Mouse (Mus musculus) 416B (cell line): Measurements from ENCODE around the gene Mettl1.
A peak's percentile ranks its signal among the peaks of the same experiment; 100 is the strongest.
"Not testable (repeated sequence)": the region's sequence is repeated elsewhere in the genome, so short reads cannot be mapped to it uniquely, and the experiment has no call there.

ENCODE experiments used
- DNase-seq: peaks from one replicate; pipeline ENCODE4 v3.0.0; 2011; ENCODE audit warnings: low read depth

Gene Mettl1

DNA sequence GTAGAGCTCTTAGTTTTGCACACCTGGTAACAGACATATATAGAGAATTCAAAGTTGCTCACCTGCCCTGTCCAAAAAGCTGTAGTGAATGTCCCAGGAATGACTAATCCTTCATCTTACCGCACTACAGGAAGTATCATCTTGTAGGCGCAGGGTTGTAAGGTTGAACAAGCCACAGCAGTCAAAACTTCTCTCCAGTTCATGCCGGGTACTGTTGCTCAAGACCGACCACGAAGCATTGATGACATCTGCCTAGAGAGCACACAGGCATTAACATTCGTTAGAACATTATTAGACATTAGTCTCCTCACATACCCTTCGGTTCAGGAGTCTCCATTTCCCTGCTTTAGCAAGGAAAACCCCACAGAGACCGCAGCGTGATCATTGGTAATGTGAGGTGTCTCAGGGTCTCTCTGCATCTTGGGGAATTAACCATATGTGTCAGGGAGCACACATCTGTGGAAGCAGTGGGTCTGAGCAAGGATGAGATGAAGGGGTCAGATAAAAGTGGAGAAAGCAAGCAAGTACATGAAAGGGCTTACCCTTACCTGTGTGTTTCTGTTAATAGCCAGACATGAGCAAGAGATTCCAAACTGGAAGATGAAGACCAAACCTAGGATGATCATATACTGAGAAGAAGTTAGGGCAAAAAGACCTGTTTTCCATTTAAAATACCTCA lies 27.3 kb downstream of the Mettl1 start:
- DNase-seq = peak; percentile 88

DNA sequence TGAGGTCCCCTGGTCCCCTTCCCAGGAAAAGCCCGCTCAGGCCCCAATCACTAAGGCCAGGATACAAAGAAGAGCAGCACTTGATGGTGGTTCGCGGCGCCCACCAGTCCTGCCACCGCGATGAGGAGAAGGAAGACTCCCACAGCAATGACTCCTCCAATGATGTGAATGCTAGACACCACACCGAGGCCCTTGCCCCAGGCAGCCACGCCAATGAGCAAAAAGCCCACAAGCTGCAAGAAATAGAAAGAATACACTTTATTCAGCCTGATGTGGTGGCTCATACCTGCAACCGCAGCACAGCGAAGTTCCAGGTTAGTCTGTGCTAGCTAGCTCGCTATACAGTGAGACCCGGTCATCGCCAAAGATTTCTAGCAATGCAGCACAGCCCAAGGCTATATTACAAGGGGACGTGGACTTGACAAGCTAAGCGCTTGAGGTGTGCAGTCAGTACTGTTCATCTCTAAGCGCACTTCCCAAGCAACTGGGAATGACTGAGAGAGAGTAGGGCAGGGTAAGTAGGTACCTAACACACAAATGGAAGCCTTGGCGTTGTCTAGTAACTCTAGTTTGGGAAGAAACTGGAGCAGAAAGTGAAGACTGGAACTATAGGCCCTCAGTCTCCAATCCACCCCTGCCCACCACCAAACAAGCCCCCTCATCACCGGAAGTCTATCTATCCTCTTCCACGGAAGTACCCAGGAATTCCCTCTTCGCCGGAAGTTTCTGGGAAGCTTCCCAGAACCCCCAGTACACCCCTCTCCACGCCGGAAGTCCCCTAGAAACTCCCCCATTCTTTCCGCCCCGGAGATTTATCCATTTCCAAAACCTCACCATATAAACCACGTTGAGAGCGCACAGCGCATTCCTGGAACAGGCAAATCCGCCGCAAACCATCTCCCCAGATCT lies 28.3 kb downstream of the Mettl1 start:
- peak; percentile 50 for DNase-seq

DNA sequence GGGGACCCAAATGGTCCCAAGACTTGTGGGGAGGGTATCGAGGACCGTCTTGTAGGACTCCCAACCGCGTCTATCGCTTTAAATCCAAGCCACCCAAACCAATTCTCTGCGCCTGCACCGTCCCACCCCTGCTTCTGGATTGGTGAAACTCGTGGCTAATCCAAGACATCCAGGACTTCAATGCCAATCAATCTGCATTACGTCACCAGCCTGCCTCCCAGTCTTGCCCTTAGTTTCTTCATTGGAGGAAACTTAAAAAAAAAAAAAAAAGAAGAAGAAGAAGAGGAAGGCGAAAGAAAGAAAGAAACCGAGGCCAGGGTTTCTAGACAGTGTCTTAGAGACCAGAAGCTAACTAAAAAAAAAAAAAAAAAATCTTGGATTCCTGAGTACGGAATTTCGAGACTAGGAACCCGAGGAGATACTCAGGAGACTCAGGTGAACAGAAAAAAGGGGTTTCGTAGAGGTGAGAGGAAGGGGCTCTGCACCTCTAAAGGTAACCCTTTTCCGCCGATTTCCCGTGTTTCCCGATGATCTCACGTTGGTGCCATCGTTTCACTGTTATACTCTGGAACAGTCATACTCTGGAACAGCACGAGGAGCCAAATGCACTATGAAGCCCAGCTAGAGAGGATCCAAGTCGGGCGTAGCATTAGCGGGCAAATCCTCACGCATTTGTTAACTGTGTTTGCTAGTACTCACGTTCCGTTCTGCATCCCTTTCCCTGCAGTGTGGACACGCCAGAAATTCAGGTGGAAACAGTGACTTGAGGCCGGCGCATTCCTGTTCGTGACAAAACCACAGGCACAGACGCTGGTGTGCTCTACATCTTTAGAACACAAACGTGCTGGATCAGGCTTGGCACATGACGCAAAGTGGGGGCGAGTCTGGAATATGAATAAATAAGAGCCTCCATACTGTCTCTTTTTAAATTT lies 29.2 kb downstream of the Mettl1 start, which contains the start of gene Tspan31:
TSS of gene Tspan31 (minus strand) at position 75 of the 932 bp plus-strand sequence.
- peak; percentile 99 for DNase-seq

DNA sequence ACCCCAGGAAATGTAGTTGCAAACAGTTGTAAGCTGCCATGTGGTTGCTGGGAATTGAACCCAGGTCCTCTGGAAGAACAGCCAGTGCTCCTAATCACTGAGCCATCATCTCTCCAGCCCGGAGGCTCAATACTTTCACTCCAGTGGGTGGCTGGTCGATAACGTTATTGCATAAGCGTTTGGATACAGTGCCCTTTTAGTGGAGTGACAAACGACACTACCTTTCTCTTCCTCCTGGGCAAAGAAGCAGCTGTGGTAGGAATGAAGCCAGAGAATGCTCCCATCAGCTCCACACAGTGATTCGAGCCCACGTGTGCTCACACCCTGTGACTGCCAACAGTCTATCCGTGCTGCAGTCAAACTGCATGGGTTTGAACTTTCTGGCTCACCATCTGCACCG lies 30.0 kb downstream of the Mettl1 start:
- no peak for DNase-seq

DNA sequence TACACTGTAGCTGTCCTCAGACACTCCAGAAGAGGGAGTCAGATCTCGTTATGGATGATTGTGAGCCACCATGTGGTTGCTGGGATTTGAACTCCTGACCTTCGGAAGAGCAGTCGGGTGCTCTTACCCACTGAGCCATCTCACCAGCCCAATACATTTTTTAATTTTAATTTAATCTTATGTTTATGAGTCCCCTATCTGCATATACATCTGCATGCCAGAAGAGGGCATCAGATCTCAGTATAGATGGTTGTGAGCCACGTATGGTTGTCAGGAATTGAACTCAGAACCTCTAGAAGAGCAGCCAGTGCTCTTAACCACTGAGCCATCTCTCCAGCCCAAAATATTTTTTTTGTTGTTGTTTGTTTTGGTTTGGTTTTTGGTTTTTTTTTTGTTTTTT lies 31.1 kb downstream of the Mettl1 start:
- DNase-seq = peak; percentile 58

DNA sequence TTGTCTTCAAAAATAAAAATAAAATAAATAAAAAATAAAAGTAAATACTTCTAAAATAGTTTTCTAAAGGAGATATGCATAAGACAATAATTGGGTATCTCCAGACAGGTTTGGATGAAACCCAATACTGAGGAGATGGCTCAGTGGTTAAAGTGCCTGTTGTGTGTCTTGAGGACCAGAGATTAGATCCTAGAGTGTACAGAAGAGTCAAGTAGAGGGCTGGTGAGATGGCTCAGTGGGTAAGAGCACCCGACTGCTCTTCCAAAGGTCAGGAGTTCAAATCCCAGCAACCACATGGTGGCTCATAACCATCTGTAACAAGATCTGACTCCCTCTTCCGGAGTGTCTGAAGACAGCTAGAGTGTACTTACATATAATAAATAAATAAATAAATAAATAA lies 31.8 kb downstream of the Mettl1 start:
- DNase-seq = not testable (repeated sequence)

DNA sequence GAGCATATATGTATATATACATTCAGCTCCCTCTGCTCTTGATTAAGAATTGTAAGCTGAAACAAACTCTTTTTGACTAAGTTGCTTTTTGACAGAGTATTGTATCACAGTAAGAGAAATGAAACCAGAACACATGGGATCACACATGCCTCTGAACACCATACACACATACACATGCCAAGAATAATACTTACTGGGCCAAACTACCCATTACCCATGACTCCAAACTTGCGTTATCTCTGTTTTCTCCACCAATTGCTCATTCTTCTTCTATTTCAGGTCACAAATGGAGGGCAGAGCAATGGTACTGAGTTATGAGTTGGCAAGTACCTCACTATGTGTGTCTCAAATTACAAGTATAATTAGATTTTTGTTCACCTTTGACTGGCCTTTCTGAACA lies 32.8 kb downstream of the Mettl1 start:
- no peak for DNase-seq

DNA sequence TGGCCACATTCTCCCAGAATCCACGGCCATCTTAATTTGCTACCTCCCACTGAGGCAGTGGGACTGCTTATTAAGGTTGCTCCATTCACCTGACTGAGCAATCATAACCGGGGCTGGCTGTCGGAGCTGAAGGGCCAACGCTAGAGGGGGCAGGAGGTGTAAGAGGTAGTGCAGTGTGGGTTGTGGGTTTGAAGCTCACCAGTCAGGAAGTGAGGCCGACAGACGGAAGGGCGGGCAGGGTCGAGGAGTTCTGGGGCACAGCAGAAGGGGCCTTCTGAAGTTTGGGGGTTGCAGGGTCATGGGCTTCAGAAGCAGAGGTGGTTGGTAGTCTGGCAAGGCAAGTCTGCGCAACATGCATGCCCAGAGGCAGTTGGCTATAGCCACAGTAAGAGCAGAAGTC lies 33.9 kb downstream of the Mettl1 start, which contains the start of gene Agap2:
TSS of gene Agap2 (plus strand) at position 205 of the 400 bp plus-strand sequence.
- DNase-seq = peak; percentile 92

DNA sequence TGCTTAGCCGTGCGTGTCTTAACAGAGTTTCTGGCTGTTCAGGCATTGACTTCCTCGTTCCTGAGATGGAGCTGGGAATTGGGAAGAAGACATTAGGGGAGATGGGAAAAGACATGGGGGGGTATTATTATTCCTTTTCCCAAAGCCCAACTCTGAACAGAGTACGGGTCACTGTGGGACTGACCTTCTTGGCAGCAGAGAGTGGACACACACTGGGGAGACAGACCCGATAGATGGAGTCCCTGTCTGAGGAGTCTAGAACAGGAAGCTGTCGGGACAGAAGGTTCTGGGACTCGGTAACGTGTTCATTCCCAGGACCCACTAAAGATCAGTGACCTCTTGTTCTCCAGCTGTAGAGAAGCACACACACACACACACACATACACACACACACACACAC lies 34.4 kb downstream of the Mettl1 start:
- DNase-seq = no peak

DNA sequence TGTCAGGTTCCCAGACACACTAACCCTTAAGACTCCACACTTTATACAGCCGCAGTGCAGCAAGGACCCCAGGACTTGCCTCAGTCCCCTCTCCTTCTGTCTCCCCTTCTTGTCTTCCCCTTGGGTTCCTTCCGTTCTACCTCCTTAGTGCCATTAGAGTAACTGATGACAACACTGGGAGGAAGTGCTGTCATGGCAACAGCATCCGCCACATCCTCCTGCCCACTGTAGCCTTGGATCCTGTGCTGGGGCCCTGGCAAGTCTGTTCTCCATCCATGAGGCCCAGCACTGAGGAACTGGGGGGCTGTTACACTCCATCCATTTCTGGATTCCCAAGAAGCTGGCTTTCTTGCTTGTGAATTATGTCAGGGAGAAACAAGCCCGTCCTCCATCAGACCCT lies 34.9 kb downstream of the Mettl1 start:
- peak; percentile 85 for DNase-seq

DNA sequence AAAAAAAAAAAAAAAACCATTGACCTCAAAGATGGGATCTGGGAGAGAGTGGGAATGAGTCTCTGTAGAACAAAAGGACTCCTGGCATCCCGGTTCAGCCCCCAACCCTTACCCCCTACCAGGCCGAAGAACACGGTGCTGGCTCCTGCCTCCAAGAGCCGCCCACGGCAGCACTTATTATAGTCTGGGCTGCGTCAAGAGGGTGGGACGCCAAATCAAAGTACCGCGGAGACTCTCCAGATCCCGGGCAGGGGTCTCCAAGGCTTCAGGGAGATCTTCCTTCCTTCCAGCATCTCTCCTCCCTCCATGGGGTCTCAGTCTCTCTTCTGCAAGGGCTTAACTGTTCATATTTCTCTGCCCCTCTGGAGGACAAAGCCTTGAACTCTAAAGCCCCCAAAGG lies 36.3 kb downstream of the Mettl1 start:
- no peak for DNase-seq

DNA sequence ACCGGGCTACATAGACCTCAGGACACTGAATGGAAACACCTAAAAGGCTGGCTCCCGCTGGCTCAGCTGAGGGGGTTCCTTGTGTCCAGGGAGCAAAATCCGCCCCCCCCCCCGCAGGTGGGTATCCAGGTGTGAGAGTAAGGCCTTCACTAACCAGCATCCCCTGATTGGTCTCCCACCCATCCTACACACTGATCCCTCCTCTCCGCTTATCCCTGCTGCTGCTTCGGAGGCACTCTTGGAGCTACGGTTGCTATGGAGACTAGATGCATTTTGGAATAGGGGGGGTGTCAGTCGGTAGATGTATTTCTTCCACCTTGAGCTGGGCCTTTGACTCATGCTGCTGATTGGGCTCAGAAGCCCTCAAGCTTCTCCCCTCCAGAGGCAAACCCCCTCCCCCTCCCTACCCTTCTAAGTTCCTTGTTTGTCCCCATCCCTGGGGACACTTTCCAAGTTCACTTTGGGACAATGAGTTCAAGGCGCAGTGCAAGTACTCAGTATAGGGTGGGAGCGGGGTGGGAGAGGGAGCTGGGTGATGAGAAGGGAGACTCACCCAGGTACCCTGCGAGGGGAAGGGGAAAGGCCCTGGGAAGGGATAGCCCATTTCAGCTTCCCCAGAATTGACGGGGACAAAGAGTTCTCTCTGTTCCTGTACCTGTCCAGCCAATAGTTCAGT lies 36.9 kb downstream of the Mettl1 start:
- no peak for DNase-seq

DNA sequence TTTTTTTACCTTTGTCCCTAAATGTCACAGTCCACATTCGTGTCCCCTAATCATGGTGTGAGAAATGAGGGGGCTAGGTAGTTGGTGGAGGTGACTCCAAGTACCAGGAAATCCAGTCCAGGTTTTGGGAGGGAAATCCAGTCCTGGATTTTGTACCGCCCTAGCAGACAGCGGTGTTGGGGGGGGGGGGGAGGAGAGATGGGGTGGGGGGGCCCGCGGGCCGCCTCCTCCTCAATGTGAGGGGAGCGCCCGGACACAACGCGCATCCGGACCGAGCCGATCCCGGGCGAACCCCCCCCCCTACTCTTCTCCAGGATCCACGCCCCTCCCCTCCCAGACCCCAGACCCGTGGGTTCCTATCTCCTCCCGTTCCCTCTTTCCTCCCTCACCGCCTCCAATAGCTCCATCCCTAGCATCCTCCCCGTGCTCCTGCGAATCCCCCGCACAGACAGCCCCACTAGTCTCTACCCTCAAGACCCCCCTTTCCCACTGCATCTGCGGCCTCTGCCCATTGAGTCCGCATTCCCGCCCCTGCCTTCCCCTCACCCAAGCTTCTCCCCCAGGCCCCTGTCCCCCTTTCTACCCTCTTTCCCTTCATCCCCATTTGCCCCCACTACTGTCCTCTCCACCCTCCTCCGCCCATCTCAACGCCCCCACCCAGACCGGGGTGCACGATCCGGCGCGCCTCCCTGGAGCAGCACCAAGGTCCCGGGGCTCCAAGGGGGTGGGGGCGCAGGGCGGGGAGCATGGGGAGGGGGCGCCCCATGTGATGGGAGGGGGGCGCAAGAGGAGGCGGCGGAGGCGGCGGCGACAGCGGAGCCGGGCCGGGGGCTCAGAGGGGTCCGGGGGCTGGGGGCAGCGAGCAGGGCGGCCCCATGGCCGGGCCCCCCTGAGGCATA lies 37.7 kb downstream of the Mettl1 start:
- no peak for DNase-seq

DNA sequence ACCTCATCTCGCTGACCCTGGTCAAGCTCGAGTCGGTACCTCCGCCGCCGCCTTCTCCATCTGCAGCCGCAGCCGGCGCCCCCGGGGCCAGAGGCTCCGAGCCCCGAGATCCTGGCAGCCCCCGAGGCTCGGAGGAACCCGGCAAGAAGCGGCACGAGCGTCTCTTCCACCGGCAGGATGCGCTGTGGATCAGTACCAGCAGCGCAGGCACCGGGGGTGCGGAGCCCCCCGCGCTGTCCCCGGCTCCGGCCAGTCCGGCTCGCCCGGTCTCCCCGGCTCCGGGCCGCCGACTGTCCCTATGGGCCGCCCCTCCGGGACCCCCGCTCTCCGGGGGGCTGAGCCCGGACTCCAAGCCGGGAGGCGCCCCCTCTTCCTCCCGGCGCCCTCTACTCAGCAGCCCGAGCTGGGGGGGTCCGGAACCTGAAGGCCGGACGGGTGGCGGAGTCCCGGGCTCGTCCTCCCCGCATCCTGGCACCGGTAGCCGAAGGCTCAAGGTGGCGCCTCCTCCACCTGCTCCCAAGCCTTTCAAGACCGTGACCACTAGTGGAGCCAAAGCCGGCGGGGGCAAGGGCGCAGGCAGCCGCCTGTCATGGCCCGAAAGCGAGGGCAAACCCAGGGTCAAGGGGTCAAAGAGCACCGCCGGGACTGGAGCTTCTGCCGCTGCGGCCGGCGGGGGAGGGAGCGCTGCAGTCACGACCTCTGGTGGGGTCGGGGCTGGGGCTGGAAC lies 38.6 kb downstream of the Mettl1 start:
- no peak for DNase-seq

DNA sequence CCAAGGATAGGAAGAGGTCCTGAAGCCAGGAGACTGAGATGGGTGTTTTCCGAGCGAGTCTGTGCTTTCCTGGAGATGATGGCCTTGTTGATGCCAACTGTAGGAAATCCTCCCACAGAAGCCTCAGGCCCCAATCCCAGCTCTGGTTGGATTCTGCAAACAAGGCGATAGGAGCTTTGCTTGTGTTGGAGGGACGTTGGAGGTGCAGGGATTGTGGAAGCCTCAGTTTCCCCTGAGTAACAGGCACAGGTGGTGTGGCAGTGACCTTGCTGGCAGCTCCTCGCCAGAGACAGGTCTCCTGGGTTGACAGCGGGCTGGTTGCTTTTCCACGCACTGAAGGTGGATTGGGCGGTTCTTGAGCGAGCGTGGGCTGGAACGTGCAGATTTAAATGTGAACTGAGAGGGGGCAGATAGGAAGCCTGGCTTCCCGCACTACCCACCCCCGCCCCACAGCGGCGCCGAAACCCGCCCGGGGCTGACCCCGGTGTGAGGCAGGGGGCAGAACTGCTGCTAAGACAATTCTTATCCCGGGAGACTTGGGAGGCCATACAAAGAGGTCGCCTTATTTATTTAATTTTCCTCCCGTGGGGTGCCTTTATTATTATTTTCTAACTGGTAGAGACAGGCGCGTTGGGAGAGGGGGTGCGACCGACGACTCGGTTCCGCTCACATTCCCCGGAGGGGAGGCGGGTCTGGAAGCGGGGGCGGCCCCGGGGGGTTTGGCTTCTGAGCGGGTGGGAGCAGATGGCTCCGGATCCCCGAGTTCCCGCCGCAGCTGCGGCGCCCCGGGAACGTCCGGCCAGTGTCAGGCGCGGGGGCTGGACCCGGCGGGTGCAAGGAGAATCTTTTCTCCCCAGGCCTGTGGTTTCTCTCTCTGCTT lies 39.9 kb downstream of the Mettl1 start:
- no peak for DNase-seq

DNA sequence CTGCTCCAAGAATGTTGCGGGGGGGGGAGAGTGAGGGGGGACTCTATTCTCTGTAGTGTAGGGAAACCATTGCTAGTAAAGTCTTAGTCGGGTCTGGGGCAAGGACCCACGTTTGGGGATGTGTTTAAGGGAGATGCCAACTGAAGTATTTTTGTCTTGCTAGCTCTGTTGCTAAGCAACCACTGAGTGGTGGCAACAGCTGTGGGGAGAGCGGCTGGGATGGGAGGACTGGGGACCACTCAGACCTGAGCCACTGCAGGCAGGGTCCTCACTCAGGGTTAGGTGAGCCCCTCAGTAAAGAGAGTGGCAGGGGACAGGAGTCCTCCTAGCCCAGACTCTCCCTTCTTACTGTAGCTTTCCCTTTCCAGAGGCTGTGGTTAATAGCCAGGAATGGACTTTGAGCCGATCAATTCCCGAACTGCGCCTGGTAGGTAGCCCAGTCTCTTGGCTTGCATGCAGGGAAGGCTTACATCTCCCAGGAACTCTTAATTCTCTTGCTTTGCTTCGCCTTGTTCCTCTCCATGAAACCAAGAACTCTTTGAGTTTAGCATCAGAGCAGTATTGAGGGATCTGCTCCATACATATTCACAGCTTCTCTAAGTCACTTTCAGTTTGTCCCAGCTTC lies 40.9 kb downstream of the Mettl1 start:
- DNase-seq = no peak

DNA sequence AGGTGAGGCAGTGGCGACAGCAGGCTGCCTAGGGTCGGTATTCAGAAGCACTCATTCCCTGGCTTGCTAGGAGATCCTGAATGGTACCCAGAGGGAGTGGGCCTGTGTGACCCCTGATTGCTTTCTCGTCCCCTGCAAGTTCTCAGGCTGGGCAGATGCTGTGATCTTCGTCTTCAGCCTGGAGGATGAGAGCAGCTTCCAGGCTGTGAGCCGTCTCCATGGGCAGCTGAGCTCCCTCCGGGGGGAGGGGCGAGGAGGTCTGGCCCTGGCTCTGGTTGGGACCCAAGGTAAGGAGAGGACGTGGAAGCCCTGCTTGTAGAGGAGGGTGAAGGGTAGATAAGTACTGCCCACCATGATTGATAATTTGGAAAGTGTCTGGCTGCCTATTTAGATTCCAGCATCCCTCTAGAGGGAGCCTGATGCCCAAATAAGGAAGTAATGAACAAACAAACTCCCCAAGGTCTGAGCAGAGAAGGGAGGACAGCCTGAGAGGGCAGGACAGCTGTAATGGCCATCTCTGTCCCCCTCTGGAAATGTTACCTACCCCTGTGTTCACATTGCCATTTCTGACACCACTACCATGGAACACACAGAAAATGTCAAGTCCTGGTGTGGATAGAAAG lies 42.2 kb downstream of the Mettl1 start:
- DNase-seq = no peak

DNA sequence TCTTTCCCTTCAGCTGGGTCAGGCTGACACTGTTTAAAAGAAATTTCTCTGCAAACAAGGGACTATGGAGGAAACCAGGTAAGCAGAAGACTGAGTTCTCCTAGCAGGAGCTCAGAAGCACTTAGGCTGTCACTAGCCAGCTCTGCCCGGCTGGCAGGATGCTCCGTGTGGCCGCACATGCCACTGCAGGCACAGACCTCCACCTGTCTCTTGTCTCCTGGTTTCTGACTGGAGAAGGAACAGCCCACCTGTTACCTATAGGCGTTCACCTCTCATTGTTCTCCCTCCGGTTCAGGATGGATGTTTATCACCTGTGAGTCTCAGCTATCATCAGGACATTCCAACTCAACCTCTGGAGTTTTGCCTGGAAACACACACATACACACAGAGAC lies 42.7 kb downstream of the Mettl1 start:
- no peak for DNase-seq
